Mouse (Mus musculus): Measurements from ENCODE around the gene Riok1. TPM values are rescaled to one million over a fixed set of nuclear protein-coding genes. Genes with fewer than 3 reads are reported as not detected.

Gene Riok1
- polyA plus RNA-seq (2012; ENCODE audit: low replicate concordance) = 18.7 and 28.5 TPM in 2 replicates

DNA sequence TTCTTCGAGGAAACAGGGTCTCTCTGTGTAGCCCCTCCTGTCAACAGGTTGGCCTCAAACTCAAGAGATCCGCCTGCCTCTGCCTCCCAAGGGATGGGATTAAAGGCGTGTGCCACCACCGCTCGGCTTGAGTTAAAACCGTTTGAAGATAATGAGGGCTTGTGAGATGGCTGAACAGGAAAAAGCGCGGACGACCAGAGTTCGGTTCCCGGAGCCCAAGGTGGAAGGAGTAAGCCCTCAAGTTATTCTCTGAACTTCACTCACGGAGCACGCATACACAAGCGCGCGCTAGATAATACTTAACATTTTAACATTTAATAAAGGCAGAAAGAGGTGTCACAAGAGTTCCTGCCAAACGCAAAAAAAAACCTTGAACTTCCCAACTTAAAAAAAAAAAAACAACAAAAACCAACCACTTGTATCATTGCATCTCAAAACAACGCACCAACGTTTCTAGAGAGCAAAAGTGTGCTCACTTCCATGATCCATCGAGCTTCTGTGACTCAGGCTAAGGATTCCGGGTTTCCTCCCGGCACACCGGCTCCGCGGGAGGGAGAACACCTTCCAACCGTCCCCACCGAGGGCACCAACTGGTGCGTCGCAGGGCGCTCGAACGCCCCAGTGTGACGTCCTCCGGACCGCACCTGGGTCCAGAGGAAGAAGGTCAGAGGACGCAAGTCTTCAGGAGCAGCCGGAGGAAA is at the start of gene Riok1:
Gene Riok1 (plus strand): TSS at position 653 of the 701 bp plus-strand sequence.

DNA sequence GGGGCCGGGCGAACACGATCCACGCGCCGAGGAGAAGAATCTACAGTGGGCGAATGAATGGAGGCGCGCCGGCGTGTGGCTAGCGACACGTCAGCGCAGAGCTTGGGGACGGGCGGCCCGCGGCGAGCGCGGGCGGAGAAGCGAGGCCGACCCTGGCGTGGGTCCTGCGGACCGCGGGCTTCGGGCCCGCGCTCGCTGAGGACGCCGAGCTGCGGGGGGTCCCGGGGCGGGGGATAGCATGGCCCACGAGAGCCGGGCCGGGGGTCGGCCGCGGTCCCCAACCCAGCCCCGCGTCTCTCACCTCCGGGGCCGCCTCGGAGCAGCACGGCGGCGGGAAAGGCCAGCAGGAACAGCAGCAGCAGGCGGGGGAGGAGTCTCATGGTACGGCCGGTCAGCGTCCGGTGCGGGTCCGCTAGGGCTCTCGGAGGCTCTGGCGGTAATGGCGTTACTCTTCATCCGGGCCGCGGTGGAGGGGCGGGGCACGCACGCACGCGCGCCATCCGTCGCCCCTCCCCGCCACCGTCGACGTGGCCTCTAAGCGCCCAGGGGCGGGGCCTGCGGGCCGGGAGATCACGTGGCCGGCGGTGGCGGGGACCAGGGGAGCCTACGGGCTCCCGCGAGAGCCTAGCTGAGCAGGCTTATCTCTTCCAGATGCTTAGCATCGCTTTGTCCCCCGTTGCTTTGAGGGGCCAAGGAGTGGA is 42.9 kb upstream of the Riok1 start, which contains the start of gene Ssr1:
Gene Ssr1 (minus strand): TSS at position 514 of the 701 bp plus-strand sequence.

DNA sequence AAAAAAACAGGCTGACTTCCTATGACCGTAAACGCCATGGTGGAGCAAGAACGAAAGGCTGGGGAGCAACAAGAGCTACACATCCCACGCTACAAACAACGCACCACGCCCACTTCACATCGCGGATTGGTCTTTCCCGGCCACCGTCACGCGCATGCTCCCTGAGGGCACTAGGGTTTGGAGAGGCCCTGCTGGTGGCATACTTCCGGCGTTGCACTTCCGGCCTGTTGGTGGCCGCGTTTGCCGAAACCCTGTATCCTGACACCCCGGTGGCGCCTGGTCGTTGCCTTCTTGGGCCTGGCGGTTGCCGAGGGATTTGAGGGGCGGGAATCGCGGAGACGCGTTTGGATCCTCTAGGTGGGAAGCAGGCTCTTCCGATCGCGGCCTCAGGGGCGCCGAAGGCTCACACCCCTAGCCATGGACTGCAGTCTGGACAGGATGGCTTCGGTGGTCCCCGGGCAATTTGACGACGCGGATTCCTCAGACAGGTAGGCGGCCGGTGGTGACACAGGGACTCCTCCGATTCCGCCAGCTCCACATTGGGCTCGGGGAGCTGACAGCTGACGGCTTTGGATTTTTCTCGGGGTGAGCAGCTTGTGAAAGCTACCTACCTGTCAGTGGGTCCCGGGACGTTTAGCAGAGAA is 371 bp downstream of the Riok1 start, which contains the start of gene Cage1:
Gene Cage1 (minus strand): TSS at position 26 of the 644 bp plus-strand sequence.

Other genes with a start within 250 kb of the Riok1 start
- 27.9 and 28.3 TPM in 2 replicates for gene Ssr1, start 42.8 kb upstream of the Riok1 start, polyA plus RNA-seq (2012; ENCODE audit: low replicate concordance)
- gene Cage1, start 74 bp downstream of the Riok1 start, polyA plus RNA-seq (2012; ENCODE audit: low replicate concordance) = 0.41 and 0.52 TPM in 2 replicates
- 0.13 and 0.16 TPM in 2 replicates for gene Dsp, start 114.3 kb downstream of the Riok1 start, polyA plus RNA-seq (2012; ENCODE audit: low replicate concordance)
- 59.9 and 60.5 TPM in 2 replicates for gene Snrnp48, start 167.9 kb downstream of the Riok1 start, polyA plus RNA-seq (2012; ENCODE audit: low replicate concordance)

All from hematopoietic multipotent progenitor cell, adult 10-12 weeks (in vitro differentiated cells).